Mouse (Mus musculus) megakaryocyte-erythroid progenitor cell, adult 5 weeks (primary cell): ENCODE results near the gene Fitm2. TPM values are rescaled to one million over a fixed set of nuclear protein-coding genes. Genes with fewer than 3 reads are reported as not detected.

Experiments
- polyA plus RNA-seq: library from polyadenylated mRNA; stranded (reverse); fragments of >175 nt; gene quantifications from 2 replicates; pipeline ENCODE4 v1.2.3, GENCODE M21; 2012

The Fitm2 gene
- polyA plus RNA-seq: 1.7 and 1.9 TPM in 2 replicates

GRCm38 (mm10) chr2:163472466-163472851, at the start of gene Fitm2:
Gene Fitm2 (minus strand): TSS chr2:163472629.

GRCm38 (mm10) chr2:163506300-163507004, 34.0 kb upstream of the Fitm2 start, which contains the start of gene Hnf4a:
Gene Hnf4a (plus strand): TSS chr2:163506808.

GRCm38 (mm10) chr2:163492018-163492417, 19.6 kb upstream of the Fitm2 start, which contains the start of gene R3hdml:
Gene R3hdml (plus strand): TSS chr2:163492318.

GRCm38 (mm10) chr2:163438246-163438618, 34.2 kb downstream of the Fitm2 start, which contains the start of gene Gdap1l1:
Gene Gdap1l1 (plus strand): TSS chr2:163438476.

GRCm38 (mm10) chr2:163424597-163424996, 47.8 kb downstream of the Fitm2 start, which contains the start of gene Oser1:
Gene Oser1 (minus strand): TSS chr2:163424697.

Other genes starting within 250 kb of the Fitm2 start
- gene Jph2, start 74.6 kb downstream of the Fitm2 start, polyA plus RNA-seq: not detected in 2 replicates
- 22.1 and 30.3 TPM in 2 replicates for gene Oser1, start 47.9 kb downstream of the Fitm2 start, polyA plus RNA-seq
- gene Gdap1l1, start 34.2 kb downstream of the Fitm2 start, polyA plus RNA-seq: 0.11 TPM in 1 of 2 replicates, not detected in the other
- gene R3hdml, start 19.7 kb upstream of the Fitm2 start, polyA plus RNA-seq: not detected in 2 replicates
- gene Hnf4a, start 34.2 kb upstream of the Fitm2 start, polyA plus RNA-seq: 0.65 and 1.2 TPM in 2 replicates
- gene Ttpal, start 129.7 kb upstream of the Fitm2 start, polyA plus RNA-seq: 12.6 and 16.3 TPM in 2 replicates
- 118 and 119 TPM in 2 replicates for gene Serinc3, start 172.5 kb upstream of the Fitm2 start, polyA plus RNA-seq
- 294 and 339 TPM in 2 replicates for gene Pkig, start 185.8 kb upstream of the Fitm2 start, polyA plus RNA-seq